Comparison of ENCODE assay signal across 17 mouse cellular contexts in the genomic region with DNA sequence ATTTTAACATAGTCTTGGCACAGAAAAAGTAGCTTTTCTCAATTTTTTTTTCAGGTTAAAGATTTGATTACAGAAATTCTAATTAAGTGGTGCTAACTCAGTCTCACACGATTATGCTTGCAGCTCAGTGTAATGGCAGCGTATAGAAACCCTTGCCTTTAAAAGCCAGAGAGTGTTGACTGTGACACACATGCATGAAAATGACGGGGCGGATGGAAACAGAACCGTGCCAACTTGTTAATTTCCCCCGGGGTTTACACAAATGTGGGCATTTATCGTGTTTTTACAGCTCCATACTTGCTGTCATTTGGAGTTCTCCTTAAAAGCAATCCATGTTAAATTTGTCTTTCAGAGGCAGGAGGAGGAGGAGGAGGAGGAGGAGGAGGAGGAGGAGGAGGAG.
DNase-seq lines count a peak whose midpoint lies in the region; ATAC-seq and TF ChIP-seq lines count a peak whose summit lies in the region.
"Had no signal": no experiment of that assay in that cellular context is flagged by ENCODE, and none has a peak within 500 bp of the region (broad histone marks: within the 10 kb centered on the region; RNA-seq: fewer than 3 reads in every experiment).

No protein-coding gene starts in this region.

- H3K27me3 ChIP-seq in forebrain, embryonic 12.5 days, result no peaks in the 10 kb centered on the region
- no peaks in the 10 kb centered on the region for H3K27me3 ChIP-seq in forebrain, embryonic 10.5 days (ENCODE audit: poor library complexity, severe bottlenecking)
- H3K27me3 ChIP-seq in kidney, embryonic 16.5 days (ENCODE audit: insufficient read depth, low read length), result no peaks in the 10 kb centered on the region
- H3K27me3 ChIP-seq in cerebellum, adult 2 months (ENCODE audit: control insufficient read depth, insufficient read depth, low read length), result no peaks in the 10 kb centered on the region
- H3K27me3 ChIP-seq: embryonic facial prominence, embryonic 12.5 days; liver, embryonic 13.5 days; megakaryocyte, embryonic 14.5 days had no signal

- H3K9ac ChIP-seq in forebrain, embryonic 12.5 days, result no peak overlapping the region
- no peak overlapping the region for H3K9ac ChIP-seq in kidney, embryonic 16.5 days (replicated peaks; ENCODE audit: low read length)
- H3K9ac ChIP-seq: embryonic facial prominence, embryonic 12.5 days; liver, embryonic 13.5 days had no signal

- no peaks in the 10 kb centered on the region for H3K36me3 ChIP-seq in forebrain, embryonic 12.5 days (replicated peaks)
- no peaks in the 10 kb centered on the region for H3K36me3 ChIP-seq in forebrain, embryonic 10.5 days (replicated peaks)
- no peaks in the 10 kb centered on the region for H3K36me3 ChIP-seq in kidney, embryonic 16.5 days (ENCODE audit: insufficient read depth, low read length)
- H3K36me3 ChIP-seq: embryonic facial prominence, embryonic 12.5 days; limb, embryonic 10.5 days; liver, embryonic 13.5 days had no signal

- no peak for DNase-seq in forebrain, embryonic 10.5 days (ENCODE audit: extremely low spot score, low spot score)
- DNase-seq in kidney, adult 11 months, result no peak
- peak; percentile 55 for DNase-seq in brain, adult 2 months (ENCODE audit: low read depth, low spot score)
- peak; percentile 12 to 15 for DNase-seq in left cerebral cortex, postnatal 36 days (ENCODE audit: low spot score in 2 of 2)
- DNase-seq in layer of hippocampus, postnatal 25 days (ENCODE audit: extremely low spot score in 1 of 2, low spot score in 1 of 2), result no peak
- no peak for DNase-seq in cerebellum, adult 2 months
- DNase-seq: cerebellum, postnatal 25 days; heart, adult 18-20 months; heart, postnatal 10 days; liver, embryonic 13.5 days had no signal

- H3K27ac ChIP-seq in forebrain, embryonic 12.5 days, result no peak overlapping the region
- no peak overlapping the region for H3K27ac ChIP-seq in forebrain, embryonic 10.5 days
- 0 out of 2 replicates have a peak overlapping the region, but pooled peaks have one; percentile 62 for H3K27ac ChIP-seq in kidney, embryonic 16.5 days (ENCODE audit: low read length)
- no peak overlapping the region for H3K27ac ChIP-seq in cerebellum, adult 2 months (ENCODE audit: insufficient read depth, low read length)
- H3K27ac ChIP-seq: embryonic facial prominence, embryonic 12.5 days; limb, embryonic 10.5 days; liver, embryonic 13.5 days had no signal

- TF ChIP-seq CTCF in cerebellum, adult 2 months (IDR thresholded peaks at IDR 0.05; ENCODE audit: borderline replicate concordance, insufficient read depth, low read depth, low read length), result no peak

- no peak for TF ChIP-seq POLR2A in cerebellum, adult 2 months (IDR thresholded peaks at IDR 0.05; ENCODE audit: borderline replicate concordance, insufficient read depth, low read length)

- no peak overlapping the region for H3K4me3 ChIP-seq in forebrain, embryonic 12.5 days (replicated peaks)
- H3K4me3 ChIP-seq in forebrain, embryonic 10.5 days, result no peak overlapping the region
- no peak overlapping the region for H3K4me3 ChIP-seq in kidney, embryonic 16.5 days (ENCODE audit: low read length)
- H3K4me3 ChIP-seq in cerebellum, adult 2 months (replicated peaks; ENCODE audit: insufficient read depth, low read depth, low read length), result no peak overlapping the region
- H3K4me3 ChIP-seq: embryonic facial prominence, embryonic 12.5 days; limb, embryonic 10.5 days; liver, embryonic 13.5 days; megakaryocyte, embryonic 14.5 days had no signal

- ATAC-seq in forebrain, embryonic 12.5 days (ENCODE audit: low FRiP score), result peak; percentile 36; the same call in 1 of the 2 replicates
- no peak; the same call in 1 of the 2 replicates for ATAC-seq in kidney, embryonic 16.5 days (ENCODE audit: low FRiP score, low TSS enrichment)
- ATAC-seq: intestine, embryonic 16.5 days; lung, postnatal 0 days had no signal

- H3K4me2 ChIP-seq in forebrain, embryonic 12.5 days, result no peak overlapping the region
- no peak overlapping the region for H3K4me2 ChIP-seq in kidney, embryonic 16.5 days (replicated peaks; ENCODE audit: low read depth, low read length)
- H3K4me2 ChIP-seq: embryonic facial prominence, embryonic 12.5 days; liver, embryonic 13.5 days had no signal

- no peaks in the 10 kb centered on the region for H3K9me3 ChIP-seq in forebrain, embryonic 12.5 days
- H3K9me3 ChIP-seq in forebrain, embryonic 10.5 days, result no peaks in the 10 kb centered on the region
- no peaks in the 10 kb centered on the region for H3K9me3 ChIP-seq in kidney, embryonic 16.5 days (ENCODE audit: low read length)
- H3K9me3 ChIP-seq: embryonic facial prominence, embryonic 12.5 days; limb, embryonic 10.5 days; liver, embryonic 13.5 days; megakaryocyte, embryonic 14.5 days had no signal

- no peaks in the 10 kb centered on the region; the same call in 1 of the 2 replicates for H3K4me1 ChIP-seq in forebrain, embryonic 12.5 days
- H3K4me1 ChIP-seq in forebrain, embryonic 10.5 days, result peaks cover 14% of the 10 kb centered on the region
- H3K4me1 ChIP-seq in kidney, embryonic 16.5 days (ENCODE audit: insufficient read depth, low read length), result peaks cover 10% of the 10 kb centered on the region
- no peaks in the 10 kb centered on the region for H3K4me1 ChIP-seq in cerebellum, adult 2 months (ENCODE audit: control insufficient read depth, insufficient read depth, low read length)
- H3K4me1 ChIP-seq: liver, embryonic 13.5 days had no signal

- 50% methylated on average over 7 of the region's 7 CpGs for WGBS in forebrain, embryonic 12.5 days
- WGBS in forebrain, embryonic 10.5 days, result 80% methylated on average over 7 of the region's 7 CpGs
- 35% methylated on average over 7 of the region's 7 CpGs for WGBS in kidney, embryonic 16.5 days
- WGBS in cerebellum, adult 2 months, result 12% methylated on average over 7 of the region's 7 CpGs

- intact Hi-C loops in left cerebral cortex, postnatal 36 days (cut with DNase I), result loop anchor here (10.0 kb wide), 1 partner anchor 247 kb away; no protein-coding TSS in a partner anchor

Comparison
In these comparisons a context has a peak if more than half of its experiments do, and no peak if none do; other contexts are left out.
1. DNase-seq: peak in brain, adult 2 months (single experiment) and left cerebral cortex, postnatal 36 days (2 of 2); none in forebrain, embryonic 10.5 days (single experiment), kidney, adult 11 months (single experiment), layer of hippocampus, postnatal 25 days (0 of 2) and cerebellum, adult 2 months (0 of 2).